Mouse (Mus musculus) lung, postnatal 0 days (tissue): ENCODE results near the gene Zfp180.

Experiments
- CTCF ChIP-seq: IDR thresholded peaks from 2 replicates; pipeline ENCODE4 v1.5.1; 2016; ENCODE audit warnings: antibody characterized with exemption, mild to moderate bottlenecking
- EP300 ChIP-seq: IDR thresholded peaks from 2 replicates; pipeline ENCODE4 v1.6.1; 2016; ENCODE audit warnings: antibody characterized with exemption, mild to moderate bottlenecking, control low read depth

GRCm38 (mm10) chr7:24111772-24112155 lies 30.0 kb downstream of the Zfp180 start:
- no peak for TF ChIP-seq CTCF
- TF ChIP-seq EP300 = no peak
